In genomic region chr8:81349452-81349851, GRCm38 (mm10) we compare ENCODE assay signal across 9 mouse cellular contexts. TPM values are rescaled to one million over a fixed set of nuclear protein-coding genes. Genes with fewer than 3 reads are reported as not detected.
DNase-seq lines count a peak whose midpoint lies in the region; ATAC-seq and TF ChIP-seq lines count a peak whose summit lies in the region.
"Had no signal": no experiment of that assay in that cellular context is flagged by ENCODE, and none has a peak within 500 bp of the region (broad histone marks: within the 10 kb centered on the region; RNA-seq: fewer than 3 reads in every experiment).

No protein-coding gene starts in this region.

- peak; percentile 46 for TF ChIP-seq CTCF in bone marrow, adult 2 months (IDR thresholded peaks at IDR 0.05; ENCODE audit: control insufficient read depth, insufficient read depth, low read length)
- TF ChIP-seq CTCF in forebrain, postnatal 0 days (IDR thresholded peaks at IDR 0.05; ENCODE audit: low read depth) = peak; percentile 86

- no peak for TF ChIP-seq POLR2A in bone marrow, adult 2 months (IDR thresholded peaks at IDR 0.05; ENCODE audit: borderline replicate concordance, control insufficient read depth, low read depth, low read length)

- H3K27me3 ChIP-seq in forebrain, postnatal 0 days (ENCODE audit: insufficient read depth, low read length) = no peaks in the 10 kb centered on the region; the same call in 1 of the 2 replicates
- H3K27me3 ChIP-seq: embryonic facial prominence, embryonic 15.5 days had no signal

- H3K9ac ChIP-seq in forebrain, postnatal 0 days = no peak overlapping the region
- H3K9ac ChIP-seq: embryonic facial prominence, embryonic 15.5 days had no signal

- H3K27ac ChIP-seq in bone marrow, adult 2 months (ENCODE audit: control insufficient read depth, insufficient read depth, low read depth, low read length, poor library complexity) = no peak overlapping the region
- H3K27ac ChIP-seq in forebrain, postnatal 0 days (ENCODE audit: low read depth, low read length) = no peak overlapping the region
- H3K27ac ChIP-seq: embryonic facial prominence, embryonic 15.5 days had no signal

- no peaks in the 10 kb centered on the region for H3K36me3 ChIP-seq in forebrain, postnatal 0 days (ENCODE audit: insufficient read depth)
- H3K36me3 ChIP-seq: embryonic facial prominence, embryonic 15.5 days had no signal

- no peak overlapping the region for H3K4me2 ChIP-seq in forebrain, postnatal 0 days (ENCODE audit: low read depth)
- H3K4me2 ChIP-seq: embryonic facial prominence, embryonic 15.5 days had no signal

- no peak; the same call in 1 of the 2 replicates for ATAC-seq in forebrain, postnatal 0 days
- ATAC-seq in megakaryocyte-erythroid progenitor cell, adult 5-6 weeks (replicated peaks; ENCODE audit: low FRiP score, low TSS enrichment, poor library complexity, severe bottlenecking) = no peak

- H3K9me3 ChIP-seq in forebrain, postnatal 0 days (ENCODE audit: low read length) = no peaks in the 10 kb centered on the region
- H3K9me3 ChIP-seq: embryonic facial prominence, embryonic 15.5 days had no signal

- peak; percentile 8 to 19 for DNase-seq in heart, postnatal 36 days
- no peak for DNase-seq in heart, postnatal 25 days (ENCODE audit: low spot score)
- DNase-seq in testis, postnatal 10 days (ENCODE audit: low spot score) = peak; percentile 57
- DNase-seq in testis, postnatal 14 days (ENCODE audit: low spot score) = no peak
- peak; percentile 82 for DNase-seq in forebrain, postnatal 0 days
- DNase-seq in lung, postnatal 36 days = peak; percentile 47

- H3K4me1 ChIP-seq in bone marrow, adult 2 months (ENCODE audit: control insufficient read depth, insufficient read depth, low read length) = no peaks in the 10 kb centered on the region
- H3K4me1 ChIP-seq in forebrain, postnatal 0 days (ENCODE audit: insufficient read depth) = no peaks in the 10 kb centered on the region
- H3K4me1 ChIP-seq: embryonic facial prominence, embryonic 15.5 days had no signal

- intact Hi-C loops in heart, postnatal 36 days (cut with DNase I) = loop anchor here (2.0 to 5.0 kb wide), 3 partner anchors 457 to 1395 kb away; no protein-coding TSS in a partner anchor
- intact Hi-C loops in heart, postnatal 25 days (cut with DNase I) = loop anchor here (1.0 to 10.0 kb wide), 4 partner anchors 458 to 1495 kb away; no protein-coding TSS in a partner anchor

- 91% methylated on average over 1 of the region's 1 CpGs for WGBS in bone marrow, adult 2 months
- WGBS in forebrain, postnatal 0 days = 80% methylated on average over 1 of the region's 1 CpGs

- H3K4me3 ChIP-seq in bone marrow, adult 2 months (replicated peaks; ENCODE audit: control insufficient read depth, low read depth, low read length) = no peak overlapping the region
- no peak overlapping the region for H3K4me3 ChIP-seq in forebrain, postnatal 0 days (ENCODE audit: low read depth, low read length)
- H3K4me3 ChIP-seq: embryonic facial prominence, embryonic 15.5 days had no signal

RNA-seq across cellular contexts. Expression of gene Inpp4b, which starts 7.1 kb away (rescaled TPM):
- 10 to 100 TPM; 62.3 to 68.1 TPM for total RNA-seq in heart, postnatal 36 days (2021)
- 10 to 100 TPM; 74.5 to 77.8 TPM for total RNA-seq in heart, postnatal 25 days (2021)
- 3.1 and 4.8 TPM in 2 replicates for polyA plus RNA-seq in bone marrow, adult 2 months (2011; ENCODE audit: insufficient read depth, insufficient read length, low replicate concordance, missing spikeins)
- 8.1 and 10.6 TPM in 2 replicates for total RNA-seq in forebrain, postnatal 0 days (2014; rRNA removed)
- polyA plus RNA-seq in forebrain, postnatal 0 days (2015; fragmentation: Nextera tagmentation; extraction: Ambion mirVana) = 4.0 and 6.7 TPM in 2 replicates
- 1.1 and 1.2 TPM in 2 replicates for total RNA-seq in megakaryocyte-erythroid progenitor cell, adult 5-6 weeks (2014; fragmentation: Nextera tagmentation)
- 2.7 and 4.3 TPM in 2 replicates for total RNA-seq in megakaryocyte-erythroid progenitor cell, adult 5-6 weeks (2017)

Comparison
In these comparisons a context has a peak if more than half of its experiments do, and no peak if none do; other contexts are left out.
1. DNase-seq: peak in heart, postnatal 36 days (2 of 2), testis, postnatal 10 days (single experiment), forebrain, postnatal 0 days (single experiment) and lung, postnatal 36 days (single experiment); none in heart, postnatal 25 days (single experiment) and testis, postnatal 14 days (single experiment).